Mouse (Mus musculus) heart, adult 2 months (tissue): ENCODE data around the gene Dnah11. TPM values are rescaled to one million over a fixed set of nuclear protein-coding genes. Genes with fewer than 3 reads are reported as not detected.

Experiments used
- DNase-seq, 2 experiments: peaks; one replicate each; pipeline ENCODE4 v3.0.0; 2021
- H3K27ac ChIP-seq: fragments of 200-600 bp; 2 replicates; pipeline ENCODE4 v1.8.1; 2022
- H3K27me3 ChIP-seq: fragments of 200-500 bp; 2 replicates; pipeline ENCODE4 v1.6.1; 2012; ENCODE audit warnings: mild to moderate bottlenecking, low read length, inconsistent platforms, mixed read lengths; ENCODE audit not compliant: control insufficient read depth, insufficient read depth
- H3K36me3 ChIP-seq: fragments of 200-500 bp; 2 replicates; pipeline ENCODE4 v1.6.1; 2012; ENCODE audit warnings: low read length, inconsistent platforms; ENCODE audit not compliant: control insufficient read depth, insufficient read depth
- H3K4me1 ChIP-seq: fragments of 200-500 bp; 2 replicates; pipeline ENCODE4 v1.6.1; 2011; ENCODE audit warnings: low read length; ENCODE audit not compliant: control insufficient read depth, insufficient read depth
- H3K4me3 ChIP-seq: fragments of 200-600 bp; 2 replicates; pipeline ENCODE4 v1.8.1; 2022
- H3K79me2 ChIP-seq: fragments of 200-500 bp; replicated peaks from 2 replicates; pipeline ENCODE4 v1.6.1; 2012; ENCODE audit warnings: mild to moderate bottlenecking, inconsistent platforms, low read length, moderate library complexity, mixed read lengths; ENCODE audit not compliant: control insufficient read depth, insufficient read depth
- H3K9ac ChIP-seq: fragments of 200-500 bp; 2 replicates; pipeline ENCODE4 v1.6.1; 2012; ENCODE audit warnings: low read depth, mild to moderate bottlenecking, control low read depth, inconsistent platforms, low read length, mixed read lengths
- CTCF ChIP-seq: fragments of 200-600 bp; IDR thresholded peaks from 2 replicates; pipeline ENCODE4 v1.8.1; 2022; ENCODE audit warnings: antibody characterized with exemption, mild to moderate bottlenecking, moderate library complexity
- EP300 ChIP-seq: fragments of 200-500 bp; IDR thresholded peaks from 2 replicates; pipeline ENCODE4 v1.6.1; 2011; ENCODE audit warnings: low read depth, low read length, control low read depth; ENCODE audit not compliant: insufficient read depth
- POLR2A ChIP-seq: fragments of 200-500 bp; IDR thresholded peaks from 2 replicates; pipeline ENCODE4 v1.6.1; 2011; ENCODE audit warnings: mild to moderate bottlenecking, low read depth, low read length, control low read depth; ENCODE audit not compliant: insufficient read depth
- WGBS: fragments of 180-500 bp; shearing (Covaris S2); methylation state at CpG from one replicate; pipeline ENCODE4 v1.1.7; 2018; 5-methylcytosine and 5-hydroxymethylcytosine counted together
- intact Hi-C: fragments of 180-260 bp; cut with DNase I; formaldehyde crosslinking; loops from one replicate; pipeline ENCODE4 v1.15.1; 2025
- polyA plus RNA-seq: library from polyadenylated mRNA; depleted of rRNA; stranded (reverse); fragments of >200 nt; gene quantifications from 2 replicates; pipeline ENCODE4 v1.2.3, GENCODE M21; 2012
- total RNA-seq, 2 experiments: library from RNA; stranded (reverse); gene quantifications; 2 replicates each; pipeline ENCODE4 v1.2.3; 2021

Gene Dnah11
- total and polyA plus RNA-seq, 3 experiments = 0.10 TPM; not detected in 2

GRCm38 (mm10) chr12:117993499-117993898 lies 205.3 kb downstream of the Dnah11 start:
- under 1% methylated on average over 7 of the region's 7 CpGs for WGBS

GRCm38 (mm10) chr12:117989018-117989828 lies 209.6 kb downstream of the Dnah11 start:
- DNase-seq = no peak
- Histone ChIP-seq H3K4me3 (no peak overlapping the region), H3K36me3 (no peaks in the 10 kb centered on the region), H3K9ac (no peak overlapping the region), H3K4me1 (no peaks in the 10 kb centered on the region), H3K79me2 (no peaks in the 10 kb centered on the region), H3K27ac (no peak overlapping the region), H3K27me3 (no peaks in the 10 kb centered on the region)
- TF ChIP-seq EP300 = no peak
- no peak for TF ChIP-seq POLR2A
- no peak for TF ChIP-seq CTCF
- intact Hi-C loops = no loop called here
- 11% methylated on average over 11 of the region's 11 CpGs for WGBS

More at GRCm38 (mm10) chr12:117993499-117993898, 205.3 kb downstream of the Dnah11 start:
- TF ChIP-seq CTCF (peak; percentile 93), POLR2A (no peak), EP300 (peak; percentile 73; the same call in 1 of the 2 replicates)
- no peak overlapping the region for H3K9ac ChIP-seq
- intact Hi-C loops = loop anchor here (1.0 kb wide), 2 partner anchors 462 to 862 kb away; no protein-coding TSS in a partner anchor
- H3K79me2 ChIP-seq = no peaks in the 10 kb centered on the region
- peak; percentile 67 to 72 for DNase-seq
- no peak overlapping the region for H3K4me3 ChIP-seq
- H3K27me3 ChIP-seq = no peaks in the 10 kb centered on the region
- H3K36me3 ChIP-seq = no peaks in the 10 kb centered on the region
- H3K27ac ChIP-seq = no peak overlapping the region
- H3K4me1 ChIP-seq = no peaks in the 10 kb centered on the region

DNA sequence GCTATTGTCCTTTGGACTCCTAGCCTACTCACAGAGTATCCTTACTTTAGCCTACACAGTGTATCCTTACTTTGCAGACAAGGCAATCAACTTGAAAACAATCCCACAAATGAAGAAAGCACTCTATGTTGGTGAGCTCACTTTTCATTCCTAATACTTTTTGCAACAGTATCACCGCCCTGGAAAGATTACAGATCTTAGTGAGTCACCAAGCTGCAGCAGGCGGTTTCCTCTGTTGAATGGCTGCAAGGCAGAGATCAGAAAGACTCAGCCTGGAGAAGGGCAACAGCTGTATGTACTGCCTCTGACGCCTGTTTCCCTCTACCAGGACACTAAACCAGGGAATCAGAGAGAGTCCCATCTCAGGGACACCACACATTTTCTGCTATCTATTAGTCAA lies 218.5 kb downstream of the Dnah11 start:
- no peaks in the 10 kb centered on the region for H3K79me2 ChIP-seq
- no peak for DNase-seq
- intact Hi-C loops = no loop called here
- 38% methylated on average over 3 of the region's 3 CpGs for WGBS
- H3K27me3 ChIP-seq = no peaks in the 10 kb centered on the region
- no peak overlapping the region for H3K9ac ChIP-seq
- TF ChIP-seq CTCF = no peak
- no peak for TF ChIP-seq EP300
- no peak for TF ChIP-seq POLR2A
- no peak overlapping the region for H3K27ac ChIP-seq
- H3K4me1 ChIP-seq = no peaks in the 10 kb centered on the region
- no peak overlapping the region for H3K4me3 ChIP-seq
- H3K36me3 ChIP-seq = no peaks in the 10 kb centered on the region

GRCm38 (mm10) chr12:117973712-117974111 lies 225.1 kb downstream of the Dnah11 start:
- Histone ChIP-seq H3K4me3 (no peak overlapping the region), H3K36me3 (no peaks in the 10 kb centered on the region), H3K79me2 (no peaks in the 10 kb centered on the region), H3K4me1 (no peaks in the 10 kb centered on the region), H3K9ac (no peak overlapping the region), H3K27ac (no peak overlapping the region), H3K27me3 (no peaks in the 10 kb centered on the region)
- DNase-seq = no peak
- intact Hi-C loops = no loop called here
- TF ChIP-seq EP300 = no peak
- no peak for TF ChIP-seq CTCF
- TF ChIP-seq POLR2A = no peak

DNA sequence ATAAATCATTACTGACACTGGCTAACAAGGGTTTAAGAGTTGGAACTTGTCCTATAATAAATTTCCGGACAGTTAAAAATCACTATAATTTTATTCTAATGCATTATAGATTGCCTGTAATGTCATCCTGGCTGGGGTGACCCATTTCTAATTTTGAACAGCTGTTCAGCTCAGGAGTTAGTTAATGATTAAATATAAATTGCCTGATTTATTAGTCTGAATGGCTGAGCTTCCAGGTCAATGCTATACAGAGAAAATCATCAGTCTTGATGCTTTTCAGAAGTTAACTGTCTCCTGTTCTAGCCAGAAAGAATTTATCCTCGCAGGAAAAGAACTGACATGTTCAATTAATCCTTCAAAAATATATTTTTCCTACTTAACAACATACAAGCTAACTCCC lies 236.1 kb downstream of the Dnah11 start:
- TF ChIP-seq CTCF = no peak
- TF ChIP-seq POLR2A = no peak
- TF ChIP-seq EP300 = no peak
- no peak overlapping the region for H3K9ac ChIP-seq
- H3K79me2 ChIP-seq = no peaks in the 10 kb centered on the region
- no peak overlapping the region for H3K4me3 ChIP-seq
- H3K27ac ChIP-seq = no peak overlapping the region
- no peaks in the 10 kb centered on the region for H3K36me3 ChIP-seq
- intact Hi-C loops = no loop called here
- no peaks in the 10 kb centered on the region for H3K27me3 ChIP-seq
- H3K4me1 ChIP-seq = no peaks in the 10 kb centered on the region
- DNase-seq = no peak
- 77% methylated on average over 2 of the region's 2 CpGs for WGBS

- no peak for TF ChIP-seq CTCF
- TF ChIP-seq POLR2A = no peak
- no peak for TF ChIP-seq EP300
- intact Hi-C loops = no loop called here
- DNase-seq = no peak
These were observed 239.6 kb downstream of the Dnah11 start for GRCm38 (mm10) chr12:117959213-117959612.

More at GRCm38 (mm10) chr12:117959213-117959612, 239.6 kb downstream of the Dnah11 start:
- Histone ChIP-seq H3K27me3 (no peaks in the 10 kb centered on the region), H3K4me3 (no peak overlapping the region), H3K9ac (no peak overlapping the region), H3K4me1 (no peaks in the 10 kb centered on the region), H3K36me3 (no peaks in the 10 kb centered on the region), H3K79me2 (no peaks in the 10 kb centered on the region), H3K27ac (no peak overlapping the region)
